In the genomic region with DNA sequence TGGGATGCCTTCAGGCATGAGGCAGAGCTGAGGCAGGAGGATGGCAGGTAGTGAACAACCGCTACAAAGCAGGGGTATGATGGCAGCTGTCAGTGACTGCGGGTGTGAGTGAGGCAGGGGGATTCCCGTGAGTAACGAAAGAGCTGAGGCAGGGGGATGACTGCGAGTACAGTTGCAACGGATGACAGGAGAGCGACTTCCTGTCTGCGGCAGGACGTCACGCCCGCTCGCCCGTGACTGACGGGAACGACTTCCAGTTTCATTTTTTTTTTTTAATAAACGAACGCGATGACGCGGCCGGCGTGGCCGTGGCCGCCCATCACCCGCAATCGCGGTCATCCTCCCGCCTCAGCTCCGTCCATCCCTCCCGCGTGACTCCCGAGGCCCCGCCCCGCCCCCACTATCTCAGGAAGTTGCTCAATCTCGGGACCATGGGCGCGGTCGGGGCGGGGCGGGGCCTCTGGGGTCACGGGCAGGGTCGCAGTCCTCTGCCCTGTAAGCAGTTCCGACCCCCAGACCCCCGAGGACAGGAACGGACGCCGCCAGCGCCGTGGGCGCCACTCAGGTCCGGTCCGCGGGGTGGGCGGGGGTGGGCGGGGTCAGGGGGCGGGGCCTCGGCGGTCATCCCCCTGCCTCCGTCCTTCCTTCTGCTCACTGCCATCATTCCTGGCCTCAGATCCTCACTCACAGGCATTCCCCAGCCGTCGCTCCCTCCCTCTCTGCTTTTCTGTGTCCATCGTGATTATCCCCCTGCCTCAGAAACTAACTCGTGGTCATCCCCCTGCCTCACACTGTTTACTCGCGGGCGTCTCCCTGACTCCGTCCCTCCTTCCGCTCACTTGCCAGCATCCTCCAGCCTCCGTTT, we compare ENCODE assay signal across 8 mouse cellular contexts. TPM values are rescaled to one million over a fixed set of nuclear protein-coding genes. Genes with fewer than 3 reads are reported as not detected.
DNase-seq lines count a peak whose midpoint lies in the region; ATAC-seq and TF ChIP-seq lines count a peak whose summit lies in the region.

Gene Il3ra, plus strand, starts transcription at position 328 of the 865 bp plus-strand sequence.

- H3K4me2 ChIP-seq in embryonic facial prominence, embryonic 15.5 days (replicated peaks): peak within 1 kb of the TSS; percentile 80
- H3K4me2 ChIP-seq in heart, embryonic 11.5 days: peak within 1 kb of the TSS; percentile 82
- H3K4me2 ChIP-seq in kidney, embryonic 15.5 days: peak within 1 kb of the TSS; percentile 82
- H3K4me2 ChIP-seq in liver, embryonic 14.5 days (ENCODE audit: low read depth): peak within 1 kb of the TSS; percentile 73
- peak within 1 kb of the TSS; percentile 69 for H3K4me2 ChIP-seq in stomach, postnatal 0 days (replicated peaks; ENCODE audit: low read depth)

- H3K27me3 ChIP-seq in embryonic facial prominence, embryonic 15.5 days: no peaks in the 10 kb centered on the region
- H3K27me3 ChIP-seq in heart, embryonic 11.5 days (ENCODE audit: control insufficient read depth, insufficient read depth, low read length): no peaks in the 10 kb centered on the region
- no peaks in the 10 kb centered on the region for H3K27me3 ChIP-seq in kidney, embryonic 15.5 days
- no peaks in the 10 kb centered on the region for H3K27me3 ChIP-seq in liver, embryonic 14.5 days (ENCODE audit: control insufficient read depth, insufficient read depth, low read length)
- no peaks in the 10 kb centered on the region for H3K27me3 ChIP-seq in stomach, postnatal 0 days (ENCODE audit: control insufficient read depth, insufficient read depth, low read length)

- no peak for TF ChIP-seq EP300 in liver, embryonic 14.5 days (IDR thresholded peaks at IDR 0.05; ENCODE audit: low read depth)
- no peak for TF ChIP-seq EP300 in stomach, postnatal 0 days (optimal IDR thresholded peaks at IDR 0.05)

- peak; percentile 88 for DNase-seq in 416B (ENCODE audit: low read depth)
- peak; percentile 74 for DNase-seq in adrenal gland, postnatal 25 days
- peak in 1 of 3 experiments; percentile 44 for DNase-seq in liver, embryonic 14.5 days (ENCODE audit: low read depth in 3 of 3, low spot score in 3 of 3)
- peak; percentile 78 for DNase-seq in neural tube, embryonic 10.5 days (ENCODE audit: extremely low spot score, low spot score)
- peak; percentile 82 for DNase-seq in stomach, postnatal 0 days (ENCODE audit: low spot score)

- no peak for TF ChIP-seq CTCF in liver, embryonic 14.5 days (IDR thresholded peaks at IDR 0.05; ENCODE audit: low read depth)
- no peak for TF ChIP-seq CTCF in stomach, postnatal 0 days (IDR thresholded peaks at IDR 0.05; ENCODE audit: low read depth)

- ATAC-seq in embryonic facial prominence, embryonic 15.5 days (ENCODE audit: insufficient number of reproducible peaks, low FRiP score, low TSS enrichment, low read depth): peak; percentile 32
- ATAC-seq in heart, embryonic 11.5 days (replicated peaks; ENCODE audit: insufficient number of reproducible peaks, low FRiP score, low TSS enrichment): peak; percentile 46
- peak; percentile 57 for ATAC-seq in kidney, embryonic 15.5 days (replicated peaks; ENCODE audit: low FRiP score)
- ATAC-seq in liver, embryonic 14.5 days (ENCODE audit: insufficient read depth): peak; percentile 46; the same call in 1 of the 2 replicates
- peak; percentile 47 for ATAC-seq in stomach, postnatal 0 days (ENCODE audit: low FRiP score, low TSS enrichment)

- 4% methylated on average over 59 of the region's 69 CpGs for WGBS in embryonic facial prominence, embryonic 15.5 days
- WGBS in heart, embryonic 11.5 days (ENCODE audit: insufficient replicate concordance): 2% methylated on average over 61 of the region's 69 CpGs
- WGBS in kidney, embryonic 15.5 days: 3% methylated on average over 66 of the region's 69 CpGs
- WGBS in liver, embryonic 14.5 days (ENCODE audit: insufficient replicate concordance): 2% methylated on average over 66 of the region's 69 CpGs
- WGBS in stomach, postnatal 0 days: 3% methylated on average over 51 of the region's 69 CpGs

- peaks cover 44% of the 10 kb centered on the region for H3K9me3 ChIP-seq in embryonic facial prominence, embryonic 15.5 days (replicated peaks)
- peaks cover 45% of the 10 kb centered on the region for H3K9me3 ChIP-seq in heart, embryonic 11.5 days (replicated peaks; ENCODE audit: control insufficient read depth, low read length)
- peaks cover 40% of the 10 kb centered on the region for H3K9me3 ChIP-seq in kidney, embryonic 15.5 days (replicated peaks)
- peaks cover 18% of the 10 kb centered on the region for H3K9me3 ChIP-seq in liver, embryonic 14.5 days (ENCODE audit: control insufficient read depth, low read length)
- peaks cover 23% of the 10 kb centered on the region for H3K9me3 ChIP-seq in stomach, postnatal 0 days (ENCODE audit: control insufficient read depth, low read length)

- H3K36me3 ChIP-seq in embryonic facial prominence, embryonic 15.5 days: peaks cover 7% of the 10 kb centered on the region; the same call in 1 of the 2 replicates
- peaks cover 7% of the 10 kb centered on the region for H3K36me3 ChIP-seq in heart, embryonic 11.5 days (ENCODE audit: control insufficient read depth, insufficient read depth, low read length)
- H3K36me3 ChIP-seq in kidney, embryonic 15.5 days: peaks cover 26% of the 10 kb centered on the region; the same call in 1 of the 2 replicates
- H3K36me3 ChIP-seq in liver, embryonic 14.5 days (replicated peaks; ENCODE audit: control insufficient read depth, insufficient read depth, low read depth): no peaks in the 10 kb centered on the region
- no peaks in the 10 kb centered on the region for H3K36me3 ChIP-seq in stomach, postnatal 0 days (ENCODE audit: control insufficient read depth, insufficient read depth, low read length)

- peaks cover 6% of the 10 kb centered on the region; the same call in 1 of the 2 replicates for H3K4me1 ChIP-seq in embryonic facial prominence, embryonic 15.5 days
- H3K4me1 ChIP-seq in heart, embryonic 11.5 days (ENCODE audit: control insufficient read depth, insufficient read depth, low read length): no peaks in the 10 kb centered on the region
- peaks cover 6% of the 10 kb centered on the region; the same call in 1 of the 2 replicates for H3K4me1 ChIP-seq in kidney, embryonic 15.5 days
- H3K4me1 ChIP-seq in liver, embryonic 14.5 days (replicated peaks; ENCODE audit: control insufficient read depth in 2 of 2, insufficient read depth in 2 of 2, low read length in 1 of 2): 0 out of 4 replicates have a peak, but pooled peaks cover 0 to 1% of the 10 kb centered on the region in 2 experiments
- H3K4me1 ChIP-seq in stomach, postnatal 0 days (replicated peaks; ENCODE audit: control insufficient read depth, insufficient read depth): no peaks in the 10 kb centered on the region

- peak within 1 kb of the TSS; percentile 77 for H3K27ac ChIP-seq in embryonic facial prominence, embryonic 15.5 days (replicated peaks)
- H3K27ac ChIP-seq in heart, embryonic 11.5 days (ENCODE audit: low read depth, low read length): peak within 1 kb of the TSS; percentile 74
- H3K27ac ChIP-seq in kidney, embryonic 15.5 days: peak within 1 kb of the TSS; percentile 78
- H3K27ac ChIP-seq in liver, embryonic 14.5 days: no peak within 1 kb of the TSS
- peak within 1 kb of the TSS; percentile 84 for H3K27ac ChIP-seq in stomach, postnatal 0 days (replicated peaks)

- H3K9ac ChIP-seq in embryonic facial prominence, embryonic 15.5 days: peak within 1 kb of the TSS; percentile 31
- H3K9ac ChIP-seq in heart, embryonic 11.5 days (ENCODE audit: low read depth, low read length): peak within 1 kb of the TSS; percentile 74
- H3K9ac ChIP-seq in kidney, embryonic 15.5 days: peak within 1 kb of the TSS; percentile 59
- H3K9ac ChIP-seq in liver, embryonic 14.5 days (replicated peaks): no peak within 1 kb of the TSS; the same call in 1 of the 2 replicates
- peak within 1 kb of the TSS; percentile 59 for H3K9ac ChIP-seq in stomach, postnatal 0 days (ENCODE audit: low read length)

- H3K4me3 ChIP-seq in embryonic facial prominence, embryonic 15.5 days (replicated peaks): peak within 1 kb of the TSS; percentile 65
- H3K4me3 ChIP-seq in heart, embryonic 11.5 days (ENCODE audit: low read depth, low read length): peak within 1 kb of the TSS; percentile 68
- H3K4me3 ChIP-seq in kidney, embryonic 15.5 days (replicated peaks): peak within 1 kb of the TSS; percentile 62
- peak within 1 kb of the TSS; percentile 61 to 68 for H3K4me3 ChIP-seq in liver, embryonic 14.5 days (ENCODE audit: insufficient read depth in 1 of 2, low read depth in 2 of 2, low read length in 2 of 2)
- H3K4me3 ChIP-seq in stomach, postnatal 0 days (ENCODE audit: low read depth, low read length): peak within 1 kb of the TSS; percentile 57

RNA-seq across cellular contexts. Expression of gene Il3ra, which starts in this region (rescaled TPM):
- total RNA-seq in adrenal gland, postnatal 25 days (2021): 12.7 and 16.0 TPM in 2 replicates
- 5.2 and 5.7 TPM in 2 replicates for polyA plus RNA-seq in embryonic facial prominence, embryonic 15.5 days (2015; fragmentation: Nextera tagmentation; extraction: Ambion mirVana)
- polyA plus RNA-seq in heart, embryonic 11.5 days (2014; fragmentation: Nextera tagmentation; extraction: Ambion mirVana): 4.3 and 5.7 TPM in 2 replicates
- polyA plus RNA-seq in kidney, embryonic 15.5 days (2015; fragmentation: Nextera tagmentation; extraction: Ambion mirVana): 4.9 and 5.5 TPM in 2 replicates
- 4.6 and 6.1 TPM in 2 replicates for polyA plus RNA-seq in liver, embryonic 14.5 days (2012; rRNA removed)
- 1.7 and 2.3 TPM in 2 replicates for polyA plus RNA-seq in liver, embryonic 14.5 days (2014; fragmentation: Nextera tagmentation; extraction: Ambion mirVana)
- 2.7 and 3.9 TPM in 2 replicates for polyA plus RNA-seq in stomach, postnatal 0 days (2015; fragmentation: Nextera tagmentation; extraction: Ambion mirVana)
